Mouse (Mus musculus) lung, postnatal 0 days (tissue): ENCODE data around the gene Coro1b.

ENCODE experiments used
- CTCF ChIP-seq: IDR thresholded peaks from 2 replicates; pipeline ENCODE4 v1.5.1; 2016; ENCODE audit warnings: antibody characterized with exemption, mild to moderate bottlenecking
- EP300 ChIP-seq: IDR thresholded peaks from 2 replicates; pipeline ENCODE4 v1.6.1; 2016; ENCODE audit warnings: antibody characterized with exemption, mild to moderate bottlenecking, control low read depth

DNA sequence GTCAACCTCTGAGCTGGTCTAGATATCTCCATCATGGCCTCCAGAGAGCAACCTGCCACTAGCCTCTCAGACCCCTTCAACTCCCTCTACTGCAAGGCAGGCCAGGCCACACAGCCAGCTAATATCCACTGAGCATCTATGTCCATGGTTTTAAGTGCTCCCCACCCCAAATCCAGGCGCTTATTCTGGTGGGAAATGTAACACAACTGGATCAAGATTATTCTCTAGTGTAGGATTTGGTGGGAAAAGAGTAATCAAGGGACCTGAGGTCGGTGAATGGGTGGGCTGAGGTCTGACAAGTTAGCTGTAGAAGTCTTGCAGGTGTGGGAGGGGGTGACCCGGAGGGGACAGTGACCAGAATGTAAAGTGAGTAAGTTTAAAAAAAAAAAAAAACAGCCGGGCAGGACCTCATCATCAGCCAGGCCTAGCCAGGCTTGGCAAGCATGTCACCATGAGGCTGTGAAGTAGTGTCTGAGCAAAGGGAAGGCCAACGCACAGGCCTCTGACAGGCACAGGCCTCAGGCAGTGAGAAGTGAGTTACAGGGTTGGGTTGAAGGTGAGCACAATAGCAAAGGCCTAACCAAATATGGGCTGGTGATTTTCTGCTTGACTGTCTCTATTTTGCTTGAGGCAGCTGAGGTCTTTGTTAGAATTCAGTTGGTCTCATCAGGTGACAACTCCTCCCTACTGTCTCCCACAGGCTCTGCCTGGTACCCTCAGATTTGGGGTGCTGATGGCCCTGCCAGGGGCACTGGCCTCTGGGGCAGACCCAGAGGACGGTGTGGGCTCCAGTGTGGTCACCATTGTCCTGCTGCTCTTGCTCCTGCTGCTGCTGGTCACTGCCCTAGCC, 7.0 kb downstream of the Coro1b start:
- no peak for TF ChIP-seq CTCF
- no peak for TF ChIP-seq EP300
